Mouse (Mus musculus) myocyte (in vitro differentiated cells): ENCODE measurements around the gene Pcbp3. TPM values are rescaled to one million over a fixed set of nuclear protein-coding genes. Genes with fewer than 3 reads are reported as not detected.
"Not testable (repeated sequence)": the region's sequence is repeated elsewhere in the genome, so short reads cannot be mapped to it uniquely, and the experiment has no call there.

Experiments
- H3K27me3 ChIP-seq: one replicate; pipeline ENCODE4 v1.6.1; 2011; ENCODE audit not compliant: control insufficient read depth, insufficient read depth, insufficient read length
- H3K36me3 ChIP-seq: one replicate; pipeline ENCODE4 v1.6.1; 2011; ENCODE audit not compliant: control insufficient read depth, insufficient read depth
- H3K4me2 ChIP-seq: one replicate; pipeline ENCODE4 v1.6.1; 2011; ENCODE audit warnings: low read depth, control low read depth
- H3K4me3 ChIP-seq: one replicate; pipeline ENCODE4 v1.5.1; 2011; ENCODE audit warnings: mild to moderate bottlenecking, control low read depth, moderate library complexity
- H3K79me2 ChIP-seq: one replicate; pipeline ENCODE4 v1.6.1; 2011; ENCODE audit not compliant: control insufficient read depth, insufficient read depth
- H3ac ChIP-seq: one replicate; pipeline ENCODE4 v1.6.1; 2011; ENCODE audit not compliant: control insufficient read depth, insufficient read length
- CEBPB ChIP-seq: IDR thresholded peaks from 2 replicates; pipeline ENCODE4 v1.6.1; 2011; ENCODE audit warnings: mild to moderate bottlenecking, moderate library complexity; ENCODE audit not compliant: poor library complexity, insufficient read depth, severe bottlenecking
- E2F4 ChIP-seq: IDR thresholded peaks from one replicate; pipeline ENCODE4 v1.6.1; 2011; ENCODE audit warnings: mild to moderate bottlenecking, control low read depth, moderate library complexity; ENCODE audit not compliant: insufficient read depth
- MAX ChIP-seq: IDR thresholded peaks from one replicate; pipeline ENCODE4 v1.6.1; 2011; ENCODE audit warnings: low read depth, mild to moderate bottlenecking, control low read depth
- MYOD1 ChIP-seq, 3 experiments: IDR thresholded peaks; one replicate each; pipeline ENCODE4 v1.6.1; 2011; ENCODE audit warnings: control low read depth in 2 of 3, low read depth in 2 of 3, mild to moderate bottlenecking in 2 of 3, moderate library complexity in 1 of 3; ENCODE audit not compliant: insufficient read length in 2 of 3, control insufficient read depth in 1 of 3
- MYOG ChIP-seq, 3 experiments: IDR thresholded peaks; one replicate each; pipeline ENCODE4 v1.6.1; 2011; ENCODE audit warnings: control low read depth in 2 of 3, low read depth in 2 of 3, mild to moderate bottlenecking in 2 of 3; ENCODE audit not compliant: insufficient read length in 2 of 3, control insufficient read depth in 1 of 3, insufficient read depth in 1 of 3
- POLR2A ChIP-seq: IDR thresholded peaks from one replicate; pipeline ENCODE4 v1.6.1; 2011; ENCODE audit warnings: low read depth, mild to moderate bottlenecking, control low read depth, moderate library complexity; ENCODE audit not compliant: insufficient read length
- POLR2AphosphoS2 ChIP-seq: IDR thresholded peaks from one replicate; pipeline ENCODE4 v1.6.1; 2011; ENCODE audit warnings: low read depth, control low read depth; ENCODE audit not compliant: insufficient read length
- REST ChIP-seq: IDR thresholded peaks from one replicate; pipeline ENCODE4 v1.6.1; 2011; ENCODE audit warnings: mild to moderate bottlenecking, control low read depth, moderate library complexity; ENCODE audit not compliant: insufficient read depth, insufficient read length
- SRF ChIP-seq: IDR thresholded peaks from one replicate; pipeline ENCODE4 v1.6.1; 2011; ENCODE audit warnings: low read depth; ENCODE audit not compliant: control insufficient read depth, insufficient read length
- TCF12 ChIP-seq: IDR thresholded peaks from one replicate; pipeline ENCODE4 v1.6.1; 2011; ENCODE audit warnings: mild to moderate bottlenecking, control low read depth; ENCODE audit not compliant: poor library complexity, insufficient read depth, severe bottlenecking
- TCF3 ChIP-seq: IDR thresholded peaks from one replicate; pipeline ENCODE4 v1.6.1; 2011; ENCODE audit warnings: low read depth, control low read depth; ENCODE audit not compliant: insufficient read length
- USF1 ChIP-seq: IDR thresholded peaks from one replicate; pipeline ENCODE4 v1.6.1; 2011; ENCODE audit warnings: low read depth, mild to moderate bottlenecking, control low read depth, moderate library complexity
- polyA plus RNA-seq: library from polyadenylated mRNA; unstranded; fragments of >200 nt; fragmentation: generic; extraction: Trizol; gene quantifications from one replicate; pipeline ENCODE4 v1.2.1, GENCODE M21; 2012; ENCODE audit warnings: missing spikeins

The Pcbp3 gene
- polyA plus RNA-seq, 1 experiment: 10.0 TPM

DNA sequence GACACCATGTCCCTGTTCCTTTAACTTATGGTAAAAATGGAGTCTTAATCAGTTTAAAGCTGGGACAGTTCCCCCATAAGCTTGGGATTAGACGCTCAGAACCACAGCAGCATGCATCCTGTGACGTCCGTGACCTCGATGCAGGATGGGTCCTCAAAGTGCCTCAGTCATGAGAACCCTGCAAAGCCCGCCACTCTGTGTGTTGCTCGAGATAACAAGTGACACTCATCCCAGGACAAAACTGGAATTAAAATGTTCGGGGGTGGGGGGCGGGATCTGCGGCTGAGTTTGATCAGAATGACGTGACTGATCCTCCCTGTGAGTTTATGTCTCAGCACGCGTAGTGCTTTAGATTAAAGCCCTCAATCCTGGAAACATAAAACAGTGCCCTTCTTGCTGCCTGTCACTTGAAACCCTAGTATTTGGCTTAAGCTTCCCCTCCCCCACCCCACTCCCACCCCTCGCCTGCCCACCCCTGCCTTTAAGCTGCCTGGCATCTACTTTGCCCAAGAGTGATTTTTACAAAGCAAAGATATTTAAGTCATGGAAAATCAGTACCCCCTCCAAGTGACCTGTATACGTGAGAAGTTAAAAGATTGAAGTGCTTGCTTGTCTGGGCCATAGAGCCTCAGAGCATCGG lies 12.2 kb upstream of the Pcbp3 start:
- Histone ChIP-seq H3K4me3 (no peak overlapping the region), H3K4me2 (peak overlapping the region; percentile 39), H3K79me2 (no peaks in the 10 kb centered on the region), H3ac (no peak overlapping the region), H3K36me3 (no peaks in the 10 kb centered on the region), H3K27me3 (no peaks in the 10 kb centered on the region)
- TF ChIP-seq MYOD1 (IDR thresholded peaks at IDR 0.05; ENCODE audit: control insufficient read depth in 1 of 3, insufficient read length in 2 of 3, low read depth in 2 of 3) (no peak), POLR2AphosphoS2 (no peak), TCF12 (no peak), E2F4 (no peak), USF1 (no peak), POLR2A (no peak), CEBPB (no peak), REST (no peak), MAX (no peak), MYOG (IDR thresholded peaks at IDR 0.05; ENCODE audit: control insufficient read depth in 1 of 3, insufficient read depth in 1 of 3, insufficient read length in 2 of 3, low read depth in 2 of 3) (no peak)

- H3ac ChIP-seq, H3K27me3 ChIP-seq, H3K79me2 ChIP-seq, H3K4me2 ChIP-seq, H3K4me3 ChIP-seq, H3K36me3 ChIP-seq: not testable (repeated sequence)
These were observed 10.6 kb upstream of the Pcbp3 start for GRCm38 (mm10) chr10:76972318-76972717.

DNA sequence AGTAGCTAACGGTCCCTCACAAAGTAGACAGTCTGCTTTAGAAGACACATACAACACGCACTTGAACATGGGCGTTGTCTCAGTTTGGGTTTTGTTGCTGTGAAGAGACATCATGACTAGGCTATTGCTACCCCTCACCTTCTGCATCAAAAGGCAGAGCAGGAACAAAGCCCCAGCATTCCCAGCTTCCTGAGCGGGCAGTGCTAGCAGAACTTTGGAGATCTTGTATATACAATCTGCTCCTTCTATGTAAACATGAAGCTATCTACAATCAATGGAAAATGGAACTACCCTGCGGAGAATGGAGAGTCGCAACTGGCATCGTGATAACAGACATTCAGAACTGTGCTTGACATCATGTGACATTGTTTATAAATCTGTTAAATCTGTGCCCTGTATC lies 9.3 kb upstream of the Pcbp3 start:
- Histone ChIP-seq H3K36me3 (no peaks in the 10 kb centered on the region), H3K4me3 (no peak overlapping the region), H3K4me2 (no peak overlapping the region), H3K27me3 (no peaks in the 10 kb centered on the region), H3ac (no peak overlapping the region), H3K79me2 (no peaks in the 10 kb centered on the region)
- TF ChIP-seq SRF: no peak
- no peak for TF ChIP-seq MAX
- no peak for TF ChIP-seq CEBPB
- no peak for TF ChIP-seq E2F4
- TF ChIP-seq POLR2AphosphoS2: no peak
- TF ChIP-seq POLR2A: no peak
- no peak for TF ChIP-seq MYOG (IDR thresholded peaks at IDR 0.05; ENCODE audit: control insufficient read depth in 1 of 3, insufficient read depth in 1 of 3, insufficient read length in 2 of 3, low read depth in 2 of 3)
- no peak for TF ChIP-seq TCF3
- no peak for TF ChIP-seq USF1
- no peak for TF ChIP-seq REST
- TF ChIP-seq MYOD1 (IDR thresholded peaks at IDR 0.05; ENCODE audit: control insufficient read depth in 1 of 3, insufficient read length in 2 of 3, low read depth in 2 of 3): no peak
- TF ChIP-seq TCF12: no peak

- no peaks in the 10 kb centered on the region for H3K27me3 ChIP-seq
- TF ChIP-seq MYOD1 (IDR thresholded peaks at IDR 0.05; ENCODE audit: control insufficient read depth in 1 of 3, insufficient read length in 2 of 3, low read depth in 2 of 3) (peak in 2 of 3 experiments; percentile 25 to 49), MYOG (IDR thresholded peaks at IDR 0.05; ENCODE audit: control insufficient read depth in 1 of 3, insufficient read depth in 1 of 3, insufficient read length in 2 of 3, low read depth in 2 of 3) (peak in 1 of 3 experiments; percentile 42), USF1 (no peak)
- H3K36me3 ChIP-seq: no peaks in the 10 kb centered on the region
- H3K79me2 ChIP-seq: no peaks in the 10 kb centered on the region
- no peak overlapping the region for H3ac ChIP-seq
- no peak overlapping the region for H3K4me2 ChIP-seq
- H3K4me3 ChIP-seq: no peak overlapping the region
These were observed 2.7 kb upstream of the Pcbp3 start for GRCm38 (mm10) chr10:76964436-76964835.

DNA sequence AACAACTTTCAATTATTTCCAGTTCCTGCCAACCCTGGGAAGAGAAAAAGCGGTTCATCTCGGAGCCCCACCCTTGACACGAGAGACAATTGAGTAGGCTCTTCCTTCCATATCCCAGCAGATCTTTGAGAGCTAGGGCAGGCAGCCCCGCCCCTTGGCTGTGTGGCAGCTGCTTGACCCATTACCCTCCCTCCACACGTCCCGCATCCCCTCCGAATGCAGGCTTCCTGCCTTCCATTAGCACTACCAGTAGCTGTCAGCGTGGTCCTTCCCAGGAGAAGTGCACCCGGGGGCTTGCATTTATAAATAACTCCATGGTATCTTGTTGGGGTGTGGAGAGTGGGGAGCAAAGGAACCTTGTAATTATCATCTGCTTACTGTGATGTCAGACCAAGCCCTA lies 2.3 kb upstream of the Pcbp3 start:
- Histone ChIP-seq H3K4me3 (no peak overlapping the region), H3K4me2 (no peak overlapping the region)
- no peak for TF ChIP-seq POLR2A
- TF ChIP-seq TCF12: no peak
- peak in 1 of 3 experiments; percentile 28 for TF ChIP-seq MYOG (IDR thresholded peaks at IDR 0.05; ENCODE audit: control insufficient read depth in 1 of 3, insufficient read depth in 1 of 3, insufficient read length in 2 of 3, low read depth in 2 of 3)
- no peak for TF ChIP-seq E2F4
- TF ChIP-seq SRF: no peak
- peak in 2 of 3 experiments; percentile 1 to 33 for TF ChIP-seq MYOD1 (IDR thresholded peaks at IDR 0.05; ENCODE audit: control insufficient read depth in 1 of 3, insufficient read length in 2 of 3, low read depth in 2 of 3)
- no peak for TF ChIP-seq MAX
- TF ChIP-seq USF1: no peak
- TF ChIP-seq POLR2AphosphoS2: no peak

More for the DNA sequence above, 2.3 kb upstream of the Pcbp3 start:
- Histone ChIP-seq H3K79me2 (no peaks in the 10 kb centered on the region), H3ac (no peak overlapping the region), H3K27me3 (no peaks in the 10 kb centered on the region), H3K36me3 (no peaks in the 10 kb centered on the region)
